Mouse (Mus musculus): Measurements from ENCODE around the gene Zdhhc5.

Gene Zdhhc5

DNA sequence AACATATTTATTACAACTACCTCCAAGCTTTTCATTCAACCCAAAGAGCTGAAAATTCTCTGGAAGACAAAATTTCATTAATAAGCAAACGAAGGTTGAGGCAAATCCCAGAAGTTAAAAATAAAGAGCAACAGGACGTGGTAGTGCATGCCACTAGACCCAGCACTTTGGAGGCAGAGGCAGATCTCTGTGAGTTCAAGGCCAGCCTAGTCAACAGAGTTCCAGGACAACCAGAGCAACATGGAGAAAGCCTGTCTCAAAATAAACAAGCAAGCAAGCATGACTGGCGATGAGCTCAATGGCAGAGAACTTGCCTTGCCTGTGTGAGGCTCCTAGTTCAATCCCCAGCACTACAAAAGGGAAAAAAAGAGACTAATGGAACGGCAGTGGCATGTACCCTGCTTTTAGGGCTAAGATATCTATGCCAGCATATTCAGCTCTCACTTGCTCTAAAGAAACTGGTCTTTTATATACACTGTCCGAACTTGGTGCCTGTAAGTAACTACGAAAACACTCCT, 67.9 kb downstream of the Zdhhc5 start:
- DNase-seq (ENCODE audit: low spot score) = no peak

DNA sequence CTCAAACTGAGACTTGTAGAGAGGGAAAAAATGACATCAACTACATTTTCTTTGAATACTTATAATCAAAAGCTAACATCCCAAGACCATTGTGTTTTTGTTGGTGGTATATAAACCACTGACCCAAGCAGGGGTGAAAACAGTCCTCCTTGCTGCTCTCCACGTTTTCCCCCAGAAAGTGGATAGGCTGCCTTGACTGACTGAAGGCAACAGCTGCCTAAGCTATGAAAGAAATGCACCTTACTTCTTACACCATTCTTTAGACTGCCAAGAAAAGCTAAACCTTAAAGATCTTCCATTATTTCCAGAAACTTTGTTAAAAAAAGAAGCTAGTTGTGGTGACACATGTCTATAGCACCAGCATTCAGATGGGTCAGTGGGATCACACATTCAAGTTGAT, 68.8 kb downstream of the Zdhhc5 start:
- no peak for DNase-seq (ENCODE audit: low spot score)

DNA sequence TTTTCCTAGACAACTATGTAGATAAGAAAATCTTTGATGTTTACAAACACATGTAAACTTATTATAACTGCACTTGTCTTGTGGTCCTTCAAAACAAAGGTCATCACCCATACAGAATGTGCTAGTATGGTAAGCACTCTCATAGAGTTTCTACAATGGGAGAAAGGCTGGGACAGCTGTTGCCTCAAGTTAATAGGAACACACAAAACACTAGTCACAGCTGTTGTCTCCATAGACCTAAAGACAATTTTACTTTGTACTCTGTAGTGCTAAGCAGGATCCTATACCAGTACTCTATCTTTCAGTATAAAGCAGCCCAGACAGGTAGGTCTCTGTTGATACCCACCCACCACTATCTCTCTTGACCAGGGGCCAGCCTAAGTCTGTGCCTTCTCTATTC, 74.1 kb downstream of the Zdhhc5 start:
- DNase-seq (ENCODE audit: low spot score) = no peak

DNA sequence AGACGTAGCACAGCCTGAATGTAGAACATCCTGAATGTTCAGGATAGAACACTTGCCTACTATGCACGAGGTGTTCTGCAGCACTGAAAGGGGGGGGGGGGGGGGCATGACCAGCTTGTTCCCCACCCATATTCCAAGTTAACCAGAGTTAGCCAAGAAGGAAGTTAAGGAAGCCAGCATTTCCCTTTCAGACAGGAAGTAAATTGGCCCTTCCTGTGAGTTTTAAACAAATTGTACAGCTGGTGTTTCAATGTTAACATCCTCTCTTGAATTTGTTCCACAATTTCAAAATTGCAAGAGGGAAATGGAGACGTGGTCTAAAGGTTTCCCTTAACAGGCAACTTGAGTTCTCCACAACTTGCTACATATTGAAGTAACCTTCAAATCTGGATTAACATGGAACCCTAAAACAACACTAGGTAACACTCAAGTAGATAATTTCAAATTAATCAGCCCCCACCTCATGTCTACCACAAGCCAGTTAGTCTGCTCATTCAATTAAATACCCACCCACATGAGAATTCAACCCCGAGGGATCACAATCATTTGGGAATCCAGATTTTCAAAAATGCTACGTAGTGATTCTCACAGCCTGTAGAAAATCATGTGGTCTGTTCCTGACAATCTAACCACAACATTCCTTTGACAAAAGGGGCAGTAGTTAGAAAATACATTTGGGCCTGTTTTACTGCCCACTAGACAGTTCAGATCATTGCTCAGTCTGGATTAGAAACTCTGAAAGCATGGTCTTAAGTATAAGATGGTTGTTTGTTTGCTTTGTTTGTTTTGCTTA, 76.4 kb downstream of the Zdhhc5 start:
- no peak for DNase-seq (ENCODE audit: low spot score)
